Comparison of ENCODE assay signal across 9 mouse cellular contexts in genomic region chr12:85192461-85193108, GRCm38 (mm10). TPM values are rescaled to one million over a fixed set of nuclear protein-coding genes. Genes with fewer than 3 reads are reported as not detected.
DNase-seq lines count a peak whose midpoint lies in the region; ATAC-seq and TF ChIP-seq lines count a peak whose summit lies in the region.
"Had no signal": no experiment of that assay in that cellular context is flagged by ENCODE, and none has a peak within 500 bp of the region (broad histone marks: within the 10 kb centered on the region; RNA-seq: fewer than 3 reads in every experiment).

No protein-coding gene starts in this region.

- H3K4me2 ChIP-seq in lung, embryonic 14.5 days = peak overlapping the region; percentile 24; the same call in 1 of the 2 replicates
- peak overlapping the region; percentile 7; the same call in 1 of the 2 replicates for H3K4me2 ChIP-seq in heart, embryonic 12.5 days
- 0 out of 2 replicates have a peak overlapping the region, but pooled peaks have one; percentile 8 for H3K4me2 ChIP-seq in limb, embryonic 12.5 days
- peak overlapping the region; percentile 28; the same call in 1 of the 2 replicates for H3K4me2 ChIP-seq in stomach, embryonic 16.5 days (ENCODE audit: low read depth, low read length)
- H3K4me2 ChIP-seq: neural tube, embryonic 13.5 days had no signal

- ATAC-seq in lung, embryonic 14.5 days (ENCODE audit: insufficient read depth) = 0 out of 2 replicates have a peak, but pooled peaks have one; percentile 12
- ATAC-seq in heart, embryonic 12.5 days (ENCODE audit: insufficient number of reproducible peaks, low FRiP score) = peak; percentile 42; the same call in 1 of the 2 replicates
- 0 out of 2 replicates have a peak, but pooled peaks have one; percentile 11 for ATAC-seq in limb, embryonic 12.5 days (ENCODE audit: insufficient number of reproducible peaks, insufficient read depth, low FRiP score, low TSS enrichment, low read depth)
- ATAC-seq in stomach, embryonic 16.5 days (ENCODE audit: insufficient read depth, low FRiP score) = peak; percentile 45; the same call in 1 of the 2 replicates

- peak overlapping the region; percentile 4; the same call in 1 of the 2 replicates for H3K9ac ChIP-seq in lung, embryonic 14.5 days
- H3K9ac ChIP-seq in heart, embryonic 12.5 days = no peak overlapping the region
- H3K9ac ChIP-seq in limb, embryonic 12.5 days (replicated peaks) = no peak overlapping the region
- peak overlapping the region; percentile 26; the same call in 1 of the 2 replicates for H3K9ac ChIP-seq in stomach, embryonic 16.5 days (ENCODE audit: low read length)
- H3K9ac ChIP-seq: neural tube, embryonic 13.5 days had no signal

- no peaks in the 10 kb centered on the region for H3K36me3 ChIP-seq in lung, embryonic 14.5 days (ENCODE audit: insufficient read depth)
- H3K36me3 ChIP-seq in heart, embryonic 12.5 days = no peaks in the 10 kb centered on the region
- H3K36me3 ChIP-seq in limb, embryonic 12.5 days = no peaks in the 10 kb centered on the region
- H3K36me3 ChIP-seq in stomach, embryonic 16.5 days (ENCODE audit: control insufficient read depth, insufficient read depth, low read length) = no peaks in the 10 kb centered on the region
- H3K36me3 ChIP-seq: neural tube, embryonic 13.5 days had no signal

- peak overlapping the region; percentile 43 for H3K27ac ChIP-seq in lung, embryonic 14.5 days (ENCODE audit: low read depth)
- peak overlapping the region; percentile 57 for H3K27ac ChIP-seq in bone marrow macrophage, adult 2 months (ENCODE audit: insufficient read depth, low read depth, low read length)
- H3K27ac ChIP-seq in heart, embryonic 12.5 days (ENCODE audit: poor library complexity, severe bottlenecking) = no peak overlapping the region
- peak overlapping the region; percentile 51; the same call in 1 of the 2 replicates for H3K27ac ChIP-seq in limb, embryonic 12.5 days
- no peak overlapping the region for H3K27ac ChIP-seq in stomach, embryonic 16.5 days (ENCODE audit: low read length)
- H3K27ac ChIP-seq: neural tube, embryonic 13.5 days had no signal

- H3K27me3 ChIP-seq in lung, embryonic 14.5 days (ENCODE audit: insufficient read depth, low read length) = no peaks in the 10 kb centered on the region
- peaks cover 14% of the 10 kb centered on the region; the same call in 1 of the 2 replicates for H3K27me3 ChIP-seq in heart, embryonic 12.5 days (replicated peaks)
- H3K27me3 ChIP-seq in limb, embryonic 12.5 days = peaks cover 6% of the 10 kb centered on the region; the same call in 1 of the 2 replicates
- H3K27me3 ChIP-seq in stomach, embryonic 16.5 days (ENCODE audit: control insufficient read depth, insufficient read depth, low read length) = no peaks in the 10 kb centered on the region
- H3K27me3 ChIP-seq: neural tube, embryonic 13.5 days had no signal

- TF ChIP-seq POLR2A in lung, adult 2 months (IDR thresholded peaks at IDR 0.05; ENCODE audit: borderline replicate concordance, extremely low read depth, low read depth, low read length) = no peak
- no peak for TF ChIP-seq POLR2A in bone marrow macrophage, adult 2 months (IDR thresholded peaks at IDR 0.05; ENCODE audit: borderline replicate concordance, low read depth, low read length)

- peak; percentile 64 for DNase-seq in lung, embryonic 14.5 days
- DNase-seq in lung, adult 2 months = no peak
- no peak for DNase-seq in cerebellum, adult 11 months
- no peak for DNase-seq in layer of hippocampus, postnatal 14 days (ENCODE audit: low spot score in 2 of 2)

- no peaks in the 10 kb centered on the region for H3K9me3 ChIP-seq in lung, embryonic 14.5 days (ENCODE audit: low read depth, low read length)
- H3K9me3 ChIP-seq in heart, embryonic 12.5 days (replicated peaks) = no peaks in the 10 kb centered on the region
- no peaks in the 10 kb centered on the region for H3K9me3 ChIP-seq in limb, embryonic 12.5 days
- H3K9me3 ChIP-seq in stomach, embryonic 16.5 days (replicated peaks; ENCODE audit: control insufficient read depth, low read length) = no peaks in the 10 kb centered on the region
- H3K9me3 ChIP-seq: neural tube, embryonic 13.5 days had no signal

- H3K4me3 ChIP-seq in lung, embryonic 14.5 days (ENCODE audit: low read depth, low read length) = no peak overlapping the region
- H3K4me3 ChIP-seq in lung, adult 2 months (replicated peaks; ENCODE audit: extremely low read depth, low read depth, low read length) = no peak overlapping the region
- no peak overlapping the region for H3K4me3 ChIP-seq in bone marrow macrophage, adult 2 months (ENCODE audit: insufficient read depth, low read length)
- no peak overlapping the region for H3K4me3 ChIP-seq in heart, embryonic 12.5 days
- no peak overlapping the region for H3K4me3 ChIP-seq in limb, embryonic 12.5 days (replicated peaks)
- no peak overlapping the region for H3K4me3 ChIP-seq in stomach, embryonic 16.5 days (replicated peaks; ENCODE audit: low read length)
- H3K4me3 ChIP-seq: neural tube, embryonic 13.5 days had no signal

- peaks cover 33% of the 10 kb centered on the region for H3K4me1 ChIP-seq in lung, embryonic 14.5 days (ENCODE audit: insufficient read depth)
- H3K4me1 ChIP-seq in lung, adult 2 months (ENCODE audit: control insufficient read depth, insufficient read depth, low read length) = peaks cover 5% of the 10 kb centered on the region
- peaks cover 24% of the 10 kb centered on the region for H3K4me1 ChIP-seq in bone marrow macrophage, adult 2 months (ENCODE audit: control insufficient read depth, insufficient read depth, low read length)
- peaks cover 41% of the 10 kb centered on the region for H3K4me1 ChIP-seq in heart, embryonic 12.5 days (replicated peaks)
- peaks cover 46% of the 10 kb centered on the region for H3K4me1 ChIP-seq in limb, embryonic 12.5 days (replicated peaks)
- peaks cover 34% of the 10 kb centered on the region for H3K4me1 ChIP-seq in stomach, embryonic 16.5 days (ENCODE audit: control insufficient read depth, insufficient read depth, low read length)

- TF ChIP-seq CTCF in lung, embryonic 14.5 days (IDR thresholded peaks at IDR 0.05; ENCODE audit: low read depth) = no peak
- no peak for TF ChIP-seq CTCF in lung, adult 2 months (IDR thresholded peaks at IDR 0.05; ENCODE audit: insufficient read depth, low read length)
- TF ChIP-seq CTCF in bone marrow macrophage, adult 2 months (IDR thresholded peaks at IDR 0.05; ENCODE audit: low read depth, low read length) = no peak

- WGBS in lung, embryonic 14.5 days = 22% methylated on average over 19 of the region's 19 CpGs
- 14% methylated on average over 19 of the region's 19 CpGs for WGBS in lung, adult 2 months
- WGBS in heart, embryonic 12.5 days = 27% methylated on average over 19 of the region's 19 CpGs
- WGBS in limb, embryonic 12.5 days = 19% methylated on average over 19 of the region's 19 CpGs
- 30% methylated on average over 19 of the region's 19 CpGs for WGBS in stomach, embryonic 16.5 days

RNA-seq across cellular contexts. Expression of gene Pgf, which starts 15.0 kb away (rescaled TPM):
- polyA plus RNA-seq in lung, embryonic 14.5 days (2014; fragmentation: Nextera tagmentation; extraction: Ambion mirVana) = 10.9 and 14.6 TPM in 2 replicates
- polyA plus RNA-seq in lung, adult 2 months (2012; rRNA removed) = 3.0 and 3.6 TPM in 2 replicates
- polyA plus RNA-seq in bone marrow macrophage, adult 2 months (2012; ENCODE audit: insufficient read depth, insufficient read length, missing spikeins) = 2.2 TPM in 2 replicates
- 8.3 TPM in 2 replicates for polyA plus RNA-seq in heart, embryonic 12.5 days (2016; fragmentation: Nextera tagmentation; extraction: Ambion mirVana)
- polyA plus RNA-seq in limb, embryonic 12.5 days (2016; fragmentation: Nextera tagmentation; extraction: Ambion mirVana) = 17.0 and 17.8 TPM in 2 replicates
- polyA plus RNA-seq in stomach, embryonic 16.5 days (2015; fragmentation: Nextera tagmentation; extraction: Ambion mirVana) = 14.9 and 16.3 TPM in 2 replicates
- 1 to 10 TPM; 5.2 to 6.6 TPM for total RNA-seq in layer of hippocampus, postnatal 14 days (2021)

RNA-seq across cellular contexts. Expression of gene Eif2b2, which starts 26.7 kb away (rescaled TPM):
- polyA plus RNA-seq in lung, embryonic 14.5 days (2014; fragmentation: Nextera tagmentation; extraction: Ambion mirVana) = 91.4 and 99.9 TPM in 2 replicates
- 92.1 and 92.6 TPM in 2 replicates for polyA plus RNA-seq in lung, adult 2 months (2012; rRNA removed)
- polyA plus RNA-seq in bone marrow macrophage, adult 2 months (2012; ENCODE audit: insufficient read depth, insufficient read length, missing spikeins) = 34.3 and 45.1 TPM in 2 replicates
- 49.0 and 51.3 TPM in 2 replicates for polyA plus RNA-seq in heart, embryonic 12.5 days (2016; fragmentation: Nextera tagmentation; extraction: Ambion mirVana)
- polyA plus RNA-seq in limb, embryonic 12.5 days (2016; fragmentation: Nextera tagmentation; extraction: Ambion mirVana) = 80.6 and 83.3 TPM in 2 replicates
- 72.9 and 82.5 TPM in 2 replicates for polyA plus RNA-seq in stomach, embryonic 16.5 days (2015; fragmentation: Nextera tagmentation; extraction: Ambion mirVana)
- total RNA-seq in layer of hippocampus, postnatal 14 days (2021) = 10 to 100 TPM; 58.3 to 66.6 TPM

RNA-seq across cellular contexts. Expression of gene Rps6kl1, which starts 41.5 kb away (rescaled TPM):
- polyA plus RNA-seq in lung, embryonic 14.5 days (2014; fragmentation: Nextera tagmentation; extraction: Ambion mirVana) = 0.91 and 1.0 TPM in 2 replicates
- polyA plus RNA-seq in lung, adult 2 months (2012; rRNA removed) = 1.1 and 1.4 TPM in 2 replicates
- polyA plus RNA-seq in bone marrow macrophage, adult 2 months (2012; ENCODE audit: insufficient read depth, insufficient read length, missing spikeins) = not detected in 2 replicates
- 1.2 and 1.6 TPM in 2 replicates for polyA plus RNA-seq in heart, embryonic 12.5 days (2016; fragmentation: Nextera tagmentation; extraction: Ambion mirVana)
- 0.46 and 0.56 TPM in 2 replicates for polyA plus RNA-seq in limb, embryonic 12.5 days (2016; fragmentation: Nextera tagmentation; extraction: Ambion mirVana)
- polyA plus RNA-seq in stomach, embryonic 16.5 days (2015; fragmentation: Nextera tagmentation; extraction: Ambion mirVana) = 1.3 and 1.8 TPM in 2 replicates
- total RNA-seq in layer of hippocampus, postnatal 14 days (2021) = 10 to 100 TPM; 41.1 to 43.1 TPM

Comparison
In these comparisons a context has a peak if more than half of its experiments do, and no peak if none do; other contexts are left out.
1. H3K27ac ChIP-seq: peak in lung, embryonic 14.5 days (single experiment), bone marrow macrophage, adult 2 months (single experiment) and limb, embryonic 12.5 days (single experiment); none in heart, embryonic 12.5 days (single experiment) and stomach, embryonic 16.5 days (single experiment).
2. H3K9ac ChIP-seq: peak in lung, embryonic 14.5 days (single experiment) and stomach, embryonic 16.5 days (single experiment); none in heart, embryonic 12.5 days (single experiment) and limb, embryonic 12.5 days (single experiment).
3. Peak in every context shown above with its lines, with median percentiles within 50 percentile points of each other: ATAC-seq and H3K4me2 ChIP-seq.